Mouse (Mus musculus) testis, adult 2 months (tissue): Measurements from ENCODE around the gene Kmt2c. TPM values are rescaled to one million over a fixed set of nuclear protein-coding genes. Genes with fewer than 3 reads are reported as not detected.
A peak's percentile ranks its signal among the peaks of the same experiment; 100 is the strongest.

Experiments
- H3K27ac ChIP-seq: fragments of 200-500 bp; 2 replicates; pipeline ENCODE4 v1.5.1; 2012; ENCODE audit warnings: low read depth, low read length; ENCODE audit not compliant: control insufficient read depth, insufficient read depth
- H3K27me3 ChIP-seq: fragments of 200-500 bp; 2 replicates; pipeline ENCODE4 v1.6.1; 2012; ENCODE audit warnings: mild to moderate bottlenecking, low read length, moderate library complexity; ENCODE audit not compliant: control insufficient read depth, insufficient read depth
- H3K36me3 ChIP-seq: fragments of 200-500 bp; 2 replicates; pipeline ENCODE4 v1.6.1; 2012; ENCODE audit warnings: mild to moderate bottlenecking, low read length; ENCODE audit not compliant: control insufficient read depth, insufficient read depth
- H3K4me1 ChIP-seq: fragments of 200-500 bp; 2 replicates; pipeline ENCODE4 v1.6.1; 2012; ENCODE audit warnings: low read length; ENCODE audit not compliant: control insufficient read depth, insufficient read depth
- H3K4me3 ChIP-seq: fragments of 200-500 bp; 2 replicates; pipeline ENCODE4 v1.5.1; 2012; ENCODE audit warnings: low read depth, mild to moderate bottlenecking, low read length, moderate library complexity, mixed read lengths; ENCODE audit not compliant: control insufficient read depth
- CTCF ChIP-seq: fragments of 200-500 bp; IDR thresholded peaks from 2 replicates; pipeline ENCODE4 v1.5.1; 2012; ENCODE audit warnings: low read depth, mild to moderate bottlenecking, inconsistent platforms, low read length, moderate library complexity; ENCODE audit not compliant: control insufficient read depth, insufficient read depth, insufficient replicate concordance
- POLR2A ChIP-seq: fragments of 200-500 bp; IDR thresholded peaks from 2 replicates; pipeline ENCODE4 v1.6.1; 2012; ENCODE audit warnings: low read depth, mild to moderate bottlenecking, inconsistent platforms, low read length, moderate library complexity; ENCODE audit not compliant: control insufficient read depth
- polyA plus RNA-seq: library from polyadenylated mRNA; depleted of rRNA; stranded (reverse); fragments of >200 nt; gene quantifications from 2 replicates; pipeline ENCODE4 v1.2.3, GENCODE M21; 2012; rRNA removed

Gene Kmt2c
- 7.3 and 7.7 TPM in 2 replicates for polyA plus RNA-seq

GRCm38 (mm10) chr5:25498346-25498820 is at the start of gene Kmt2c:
Gene Kmt2c, minus strand, starts transcription at chr5:25498783.
- H3K27ac ChIP-seq: peak within 1 kb of the TSS; percentile 96
- no peaks in the 10 kb centered on the region for H3K27me3 ChIP-seq
- TF ChIP-seq CTCF (no peak), POLR2A (no peak)
- no peaks in the 10 kb centered on the region for H3K36me3 ChIP-seq
- peaks cover 4% of the 10 kb centered on the region; the same call in 1 of the 2 replicates for H3K4me1 ChIP-seq
- H3K4me3 ChIP-seq: peak within 1 kb of the TSS; percentile 97

GRCm38 (mm10) chr5:25546912-25547311 is 48.3 kb upstream of the Kmt2c start:
- no peak for TF ChIP-seq POLR2A
- no peak for TF ChIP-seq CTCF
- Histone ChIP-seq H3K27me3 (no peaks in the 10 kb centered on the region), H3K4me1 (no peaks in the 10 kb centered on the region), H3K36me3 (no peaks in the 10 kb centered on the region), H3K4me3 (no peak overlapping the region), H3K27ac (no peak overlapping the region)

GRCm38 (mm10) chr5:25544566-25544965 is 46.0 kb upstream of the Kmt2c start:
- TF ChIP-seq POLR2A (no peak), CTCF (no peak)
- Histone ChIP-seq H3K4me3 (no peak overlapping the region), H3K36me3 (no peaks in the 10 kb centered on the region)

GRCm38 (mm10) chr5:25544061-25544460 is 45.5 kb upstream of the Kmt2c start:
- no peak overlapping the region for H3K4me3 ChIP-seq
- TF ChIP-seq CTCF (no peak), POLR2A (no peak)
- H3K36me3 ChIP-seq: no peaks in the 10 kb centered on the region
- H3K4me1 ChIP-seq: no peaks in the 10 kb centered on the region
- no peaks in the 10 kb centered on the region for H3K27me3 ChIP-seq
- no peak overlapping the region for H3K27ac ChIP-seq

More at GRCm38 (mm10) chr5:25544566-25544965, 46.0 kb upstream of the Kmt2c start:
- Histone ChIP-seq H3K27ac (no peak overlapping the region), H3K4me1 (no peaks in the 10 kb centered on the region), H3K27me3 (no peaks in the 10 kb centered on the region)

- H3K4me1 ChIP-seq: no peaks in the 10 kb centered on the region
- TF ChIP-seq POLR2A (no peak), CTCF (no peak)
- H3K27ac ChIP-seq: no peak overlapping the region
- no peaks in the 10 kb centered on the region for H3K27me3 ChIP-seq
- no peaks in the 10 kb centered on the region for H3K36me3 ChIP-seq
- no peak overlapping the region for H3K4me3 ChIP-seq
Measured at GRCm38 (mm10) chr5:25541661-25542060, 43.1 kb upstream of the Kmt2c start.

GRCm38 (mm10) chr5:25540921-25541320 is 42.3 kb upstream of the Kmt2c start:
- Histone ChIP-seq H3K27me3 (no peaks in the 10 kb centered on the region), H3K27ac (no peak overlapping the region), H3K36me3 (no peaks in the 10 kb centered on the region), H3K4me1 (no peaks in the 10 kb centered on the region), H3K4me3 (no peak overlapping the region)
- TF ChIP-seq CTCF (no peak), POLR2A (no peak)

- no peaks in the 10 kb centered on the region for H3K4me1 ChIP-seq
- TF ChIP-seq CTCF (no peak), POLR2A (no peak)
- H3K36me3 ChIP-seq: no peaks in the 10 kb centered on the region
- no peaks in the 10 kb centered on the region for H3K27me3 ChIP-seq
- no peak overlapping the region for H3K4me3 ChIP-seq
- H3K27ac ChIP-seq: no peak overlapping the region
Measured at GRCm38 (mm10) chr5:25540412-25540811, 41.8 kb upstream of the Kmt2c start.

- Histone ChIP-seq H3K4me3 (no peak overlapping the region), H3K27ac (no peak overlapping the region), H3K36me3 (no peaks in the 10 kb centered on the region), H3K4me1 (peaks cover 5% of the 10 kb centered on the region; the same call in 1 of the 2 replicates), H3K27me3 (no peaks in the 10 kb centered on the region)
- TF ChIP-seq POLR2A (no peak), CTCF (no peak)
Measured at GRCm38 (mm10) chr5:25536921-25537409, 38.4 kb upstream of the Kmt2c start.
